Mouse (Mus musculus) bone marrow, adult 2 months (tissue): ENCODE data around the gene C1rb.
A peak's percentile ranks its signal among the peaks of the same experiment; 100 is the strongest.

Experiments
- CTCF ChIP-seq: fragments of 200-500 bp; IDR thresholded peaks from 2 replicates; pipeline ENCODE4 v1.5.1; 2011; ENCODE audit warnings: low read length, control low read depth; ENCODE audit not compliant: control insufficient read depth, insufficient read depth
- POLR2A ChIP-seq: fragments of 200-500 bp; IDR thresholded peaks from 2 replicates; pipeline ENCODE4 v1.6.1; 2011; ENCODE audit warnings: low read depth, mild to moderate bottlenecking, control low read depth, low read length, borderline replicate concordance; ENCODE audit not compliant: control insufficient read depth

DNA sequence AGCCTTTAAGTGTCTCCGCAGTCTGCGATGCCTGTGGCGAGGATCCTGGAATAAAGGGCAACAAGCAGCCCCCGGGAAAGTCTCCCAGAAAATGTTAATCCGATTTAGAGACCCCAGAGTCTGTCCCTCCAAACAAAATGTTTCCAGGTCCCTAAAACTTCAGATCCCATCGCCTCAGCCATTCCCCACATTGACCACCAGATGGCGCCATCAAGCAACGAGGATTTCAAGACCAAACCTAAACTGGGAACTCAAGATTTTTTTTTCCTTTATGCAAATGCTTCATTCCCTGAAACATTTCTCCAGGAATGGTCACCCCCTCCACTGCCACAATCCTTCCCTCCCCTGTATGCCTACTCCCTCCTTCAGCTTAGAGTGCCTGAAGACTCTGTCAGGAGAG is at the start of gene C1rb:
- TF ChIP-seq CTCF: peak; percentile 75
- no peak for TF ChIP-seq POLR2A
